Mouse (Mus musculus): Measurements from ENCODE around the gene Pacs2.

Gene Pacs2

GRCm38 (mm10) chr12:113042543-113042942, 28.2 kb downstream of the Pacs2 start:
- no peak for DNase-seq (ENCODE audit: low read depth, low spot score)

DNA sequence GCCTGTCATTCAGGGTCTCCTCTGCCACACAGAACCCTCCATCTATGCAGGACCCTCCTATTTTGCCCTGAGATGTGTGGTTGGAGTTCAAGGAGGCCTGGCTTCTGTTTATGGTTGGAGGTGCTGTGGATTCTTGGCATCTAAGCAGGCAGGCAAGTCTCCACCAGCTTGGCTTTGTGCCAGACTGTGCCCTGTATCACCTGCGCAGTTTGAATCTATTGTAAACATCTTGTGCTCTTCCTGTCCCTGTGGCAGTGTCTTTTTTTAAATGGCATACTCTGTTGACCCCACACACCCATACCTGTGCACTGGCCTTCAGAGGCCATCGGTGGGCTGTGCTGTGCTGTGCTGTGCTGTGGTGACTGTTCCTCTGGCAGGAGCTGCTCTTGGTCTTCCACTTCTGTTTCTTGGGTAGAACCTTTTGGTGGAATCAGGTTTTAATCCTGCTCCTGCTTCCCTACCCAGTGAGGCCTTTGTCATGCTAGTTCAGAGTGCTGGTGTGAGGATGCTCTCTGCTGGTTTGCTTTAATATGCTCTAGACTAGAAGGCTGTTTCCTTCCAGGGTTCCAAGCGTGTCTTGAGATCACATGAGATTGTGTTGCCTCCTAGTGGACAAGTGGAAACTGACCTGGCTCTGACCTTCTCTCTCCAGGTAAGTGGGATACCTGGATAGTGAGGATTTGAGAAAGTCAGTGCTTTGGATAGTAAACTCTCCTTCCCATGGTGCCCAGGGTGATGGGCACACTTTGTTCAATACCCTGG, 30.8 kb downstream of the Pacs2 start:
- DNase-seq (ENCODE audit: low read depth, low spot score) = peak; percentile 27

GRCm38 (mm10) chr12:113046861-113047260, 32.6 kb downstream of the Pacs2 start:
- DNase-seq (ENCODE audit: low read depth, low spot score) = no peak

GRCm38 (mm10) chr12:113048103-113048502, 33.8 kb downstream of the Pacs2 start:
- no peak for DNase-seq (ENCODE audit: low read depth, low spot score)

DNA sequence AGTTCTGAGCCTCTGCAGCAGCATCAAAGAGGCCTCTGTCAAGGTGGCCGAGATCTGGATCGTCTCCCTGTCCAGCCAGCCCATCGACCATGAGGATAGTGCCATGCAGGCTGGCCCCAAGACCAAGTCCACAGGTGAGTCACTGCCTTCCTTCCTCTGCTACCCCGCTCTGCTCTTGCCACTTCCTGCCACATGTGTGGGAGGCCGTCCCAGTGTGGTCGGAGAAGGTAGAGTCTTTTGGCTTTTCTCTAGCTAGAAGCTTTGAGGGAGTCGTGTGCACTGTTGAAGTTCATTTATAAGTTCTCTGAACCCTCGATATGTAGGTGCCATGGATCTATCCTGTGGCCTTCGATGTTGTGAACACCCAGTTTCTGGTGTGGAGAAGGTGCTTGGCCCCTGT, 35.5 kb downstream of the Pacs2 start:
- no peak for DNase-seq (ENCODE audit: low read depth, low spot score)

DNA sequence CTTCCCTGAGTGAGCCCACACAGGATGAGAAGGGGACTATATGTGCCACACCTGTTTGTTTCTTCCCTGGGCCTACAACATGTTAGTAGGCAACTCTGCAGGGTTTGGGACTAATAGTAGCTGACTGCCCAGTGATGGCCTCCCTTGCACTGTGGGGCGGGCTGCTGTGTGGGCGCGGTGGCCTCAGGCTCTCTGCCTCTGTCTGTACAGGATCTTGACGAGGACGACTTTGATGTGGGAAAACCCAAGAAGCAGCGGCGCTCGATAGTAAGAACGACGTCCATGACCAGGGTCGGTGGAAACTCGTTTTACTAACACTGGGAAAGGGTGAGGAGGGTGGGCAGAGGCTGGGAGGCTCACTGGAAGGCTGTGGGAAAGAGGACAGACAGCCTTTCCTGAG, 36.4 kb downstream of the Pacs2 start:
- no peak for DNase-seq (ENCODE audit: low read depth, low spot score)

DNA sequence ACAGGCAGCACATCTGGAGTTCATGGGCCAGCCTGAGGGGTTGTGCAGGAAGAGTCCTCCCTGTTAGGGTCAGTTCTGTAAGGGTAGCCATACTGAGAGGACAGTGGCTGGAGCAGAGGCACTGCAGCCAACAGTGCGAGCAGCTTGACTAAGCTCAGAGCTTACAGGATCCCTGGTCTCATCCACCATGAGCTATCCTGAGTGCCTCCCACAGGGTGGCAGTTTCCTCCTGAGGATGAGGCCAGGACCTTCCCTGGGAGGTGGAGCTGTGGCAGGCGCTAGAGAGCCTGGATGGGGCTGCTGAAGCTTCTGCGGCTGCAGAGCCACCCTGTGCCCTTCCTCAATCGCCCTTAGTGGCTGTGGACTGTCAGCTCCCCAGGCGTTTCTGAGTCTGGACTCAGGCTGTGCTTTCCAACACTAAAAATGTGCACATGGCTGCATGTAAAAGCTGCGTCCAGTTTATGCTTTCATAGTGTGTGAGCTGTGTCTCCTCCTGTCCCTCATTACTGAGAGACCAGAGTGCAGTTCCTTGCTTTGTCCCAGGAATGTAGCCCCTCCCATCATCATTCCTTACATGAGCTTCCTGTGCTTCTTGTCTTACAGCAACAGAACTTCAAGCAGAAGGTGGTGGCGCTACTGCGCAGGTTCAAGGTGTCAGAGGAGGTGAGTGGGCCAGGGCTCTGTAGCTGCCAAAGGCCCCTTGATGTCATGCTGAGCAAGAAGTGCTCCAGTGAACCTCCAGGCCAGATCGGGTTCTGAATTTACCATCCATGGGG, 37.5 kb downstream of the Pacs2 start:
- peak; percentile 86 for DNase-seq (ENCODE audit: low read depth, low spot score)

- DNase-seq (ENCODE audit: low read depth, low spot score) = no peak
These were observed 41.8 kb downstream of the Pacs2 start for GRCm38 (mm10) chr12:113056089-113056488.

GRCm38 (mm10) chr12:113060178-113060577, 45.9 kb downstream of the Pacs2 start:
- DNase-seq (ENCODE audit: low read depth, low spot score) = no peak

DNA sequence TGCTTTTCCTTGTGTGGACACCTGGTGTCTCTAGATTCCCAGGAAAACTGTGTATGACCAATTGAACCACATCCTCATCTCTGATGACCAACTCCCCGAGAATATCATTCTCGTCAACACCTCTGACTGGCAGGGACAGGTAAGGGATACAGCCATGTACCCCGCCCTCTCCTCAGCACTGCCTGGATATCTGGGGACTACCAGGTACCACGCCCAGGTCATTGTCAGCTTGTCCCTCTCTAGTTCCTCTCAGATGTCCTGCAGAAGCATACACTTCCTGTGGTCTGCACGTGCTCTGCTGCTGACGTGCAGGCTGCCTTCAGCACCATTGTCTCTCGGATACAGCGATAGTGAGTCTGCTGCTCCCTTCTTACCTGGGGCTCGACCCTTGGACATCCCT, 47.3 kb downstream of the Pacs2 start:
- no peak for DNase-seq (ENCODE audit: low read depth, low spot score)

- peak; percentile 31 for DNase-seq (ENCODE audit: low read depth, low spot score)
These were observed 47.9 kb downstream of the Pacs2 start for GRCm38 (mm10) chr12:113062201-113062600.

DNA sequence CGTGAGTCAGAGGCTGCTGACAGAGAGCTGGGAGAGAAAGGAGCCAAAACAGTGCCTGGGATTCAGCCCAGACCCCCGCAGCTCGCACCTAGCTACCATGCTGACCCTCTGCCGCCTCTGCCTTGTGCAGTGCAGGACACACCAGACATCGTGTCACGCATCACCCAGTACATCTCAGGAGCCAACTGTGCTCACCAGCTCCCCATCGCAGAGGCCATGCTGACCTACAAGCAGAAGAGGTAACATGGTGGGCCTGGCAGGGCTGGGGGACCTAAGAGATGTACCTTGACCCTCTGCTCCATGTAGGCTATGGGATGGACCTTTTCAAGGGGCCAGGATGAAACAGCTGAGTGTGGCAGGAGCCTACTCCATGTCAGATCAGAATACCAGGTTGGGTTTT, 49.4 kb downstream of the Pacs2 start:
- DNase-seq (ENCODE audit: low read depth, low spot score) = no peak

DNA sequence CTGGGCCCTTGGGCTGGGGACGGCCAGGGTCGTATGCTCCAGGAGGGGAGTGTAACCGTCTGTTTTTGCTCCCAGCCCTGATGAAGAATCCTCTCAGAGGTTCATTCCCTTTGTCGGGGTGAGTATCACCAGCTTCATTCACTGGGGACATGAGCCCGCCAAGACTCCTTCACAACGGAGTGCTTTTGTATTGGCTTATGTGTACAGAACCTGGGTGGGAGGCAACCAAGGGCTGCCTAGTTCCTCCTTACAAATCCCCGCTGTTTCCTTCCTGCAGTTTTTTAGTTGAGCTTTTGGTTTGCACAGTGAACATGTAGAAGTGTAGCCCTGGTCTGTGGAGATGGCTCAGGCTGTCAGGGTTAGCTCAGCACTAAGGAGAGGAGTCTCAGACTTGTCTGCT, 53.7 kb downstream of the Pacs2 start:
- DNase-seq (ENCODE audit: low read depth, low spot score) = no peak

- no peak for DNase-seq (ENCODE audit: low read depth, low spot score)
These were observed 55.1 kb downstream of the Pacs2 start for GRCm38 (mm10) chr12:113069389-113069788.

DNA sequence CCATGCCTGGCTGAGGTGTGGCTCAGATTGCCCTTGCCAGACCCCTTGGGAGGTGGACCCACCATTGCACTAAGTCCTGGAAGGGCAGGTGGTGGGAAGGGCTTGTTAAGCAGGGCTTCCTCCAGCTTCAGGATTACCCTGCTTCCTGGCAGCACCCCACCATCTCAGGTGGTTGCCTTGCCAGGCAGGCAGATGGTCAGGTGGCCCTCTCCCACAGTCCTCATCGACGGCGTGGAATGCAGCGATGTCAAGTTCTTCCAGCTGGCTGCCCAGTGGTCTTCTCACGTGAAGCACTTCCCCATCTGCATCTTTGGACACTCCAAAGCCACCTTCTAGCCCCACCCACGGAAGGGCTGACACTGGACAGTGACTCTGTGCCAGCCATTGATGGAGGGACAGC, 57.0 kb downstream of the Pacs2 start:
- no peak for DNase-seq (ENCODE audit: low read depth, low spot score)

- no peak for DNase-seq (ENCODE audit: low read depth, low spot score)
These were observed 57.5 kb downstream of the Pacs2 start for GRCm38 (mm10) chr12:113071827-113072226.

DNA sequence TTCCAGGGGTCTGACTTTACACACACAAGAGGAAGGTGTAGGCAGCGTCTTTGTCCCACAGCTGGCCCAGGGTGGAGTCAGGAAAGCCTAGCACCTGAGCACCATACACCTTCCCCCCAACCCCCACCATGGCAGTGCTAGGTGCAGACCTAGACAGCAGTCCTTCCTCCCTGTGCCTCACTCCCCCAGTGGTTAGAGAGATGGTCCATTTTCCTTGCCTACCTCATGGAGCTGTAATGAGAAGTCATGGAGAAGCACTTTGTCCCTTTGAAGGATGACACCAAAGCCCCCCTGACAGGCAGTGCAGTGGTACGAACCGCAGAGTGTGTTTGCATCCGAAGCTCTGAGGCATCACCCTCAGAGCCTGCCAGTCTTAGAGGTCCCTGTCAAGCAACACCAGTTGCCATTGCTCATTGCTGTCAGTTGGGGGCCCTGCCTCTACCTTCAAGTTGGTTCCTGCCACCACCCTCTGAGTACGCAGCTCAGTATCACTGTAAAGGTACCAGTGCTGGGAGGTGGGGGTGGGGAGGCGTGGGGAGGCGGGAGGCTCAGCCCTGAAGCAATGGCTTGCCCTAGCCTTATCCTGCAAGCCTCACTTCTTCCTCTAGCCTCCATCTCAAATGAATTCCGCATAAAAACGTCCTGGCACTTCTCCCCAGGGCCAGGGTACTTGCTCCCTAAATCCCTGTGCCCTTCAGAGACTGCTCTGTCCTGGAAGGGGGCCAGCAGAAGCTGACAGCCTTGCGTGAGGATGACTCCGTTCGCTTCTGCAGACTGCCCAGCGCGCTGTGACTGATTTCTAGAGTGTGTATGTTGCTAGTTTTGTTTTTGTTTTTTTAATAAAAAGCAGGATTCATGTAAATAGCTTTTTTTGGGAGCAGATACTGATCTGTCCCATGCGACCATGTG, 59.4 kb downstream of the Pacs2 start:
- DNase-seq (ENCODE audit: low read depth, low spot score) = peak; percentile 54

GRCm38 (mm10) chr12:113074329-113075062, 60.2 kb downstream of the Pacs2 start, which contains the start of gene Tex22:
Gene Tex22 (plus strand): TSS chr12:113074502.
- DNase-seq (ENCODE audit: low read depth, low spot score) = peak; percentile 86

GRCm38 (mm10) chr12:113075063-113075454, 60.8 kb downstream of the Pacs2 start:
- peak; percentile 93 for DNase-seq (ENCODE audit: low read depth, low spot score)

DNA sequence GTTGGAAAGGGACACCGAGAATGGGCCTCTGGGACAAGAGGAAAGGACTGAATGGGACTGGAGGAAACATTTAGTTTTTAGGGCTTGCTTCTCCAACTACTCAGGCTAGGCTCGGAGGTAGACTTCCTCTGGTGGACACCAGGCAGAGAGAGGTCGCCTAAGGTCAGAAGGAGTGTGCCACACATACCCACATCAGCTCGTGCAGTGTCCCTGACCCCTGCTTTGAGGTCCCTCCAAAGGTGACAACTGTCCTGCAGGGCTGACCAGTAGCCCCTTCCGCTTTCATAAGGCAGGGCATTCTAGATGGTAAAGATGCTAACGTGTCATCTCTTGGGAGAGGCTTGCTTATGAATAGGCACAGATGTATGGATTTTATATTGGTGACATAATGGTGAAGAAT, 61.2 kb downstream of the Pacs2 start:
- DNase-seq (ENCODE audit: low read depth, low spot score) = no peak

GRCm38 (mm10) chr12:113087276-113087675, 73.0 kb downstream of the Pacs2 start:
- no peak for DNase-seq (ENCODE audit: low read depth, low spot score)

All from ZHBTc4 (cell line).